Mouse (Mus musculus): ENCODE results near the gene Egf.

DNA sequence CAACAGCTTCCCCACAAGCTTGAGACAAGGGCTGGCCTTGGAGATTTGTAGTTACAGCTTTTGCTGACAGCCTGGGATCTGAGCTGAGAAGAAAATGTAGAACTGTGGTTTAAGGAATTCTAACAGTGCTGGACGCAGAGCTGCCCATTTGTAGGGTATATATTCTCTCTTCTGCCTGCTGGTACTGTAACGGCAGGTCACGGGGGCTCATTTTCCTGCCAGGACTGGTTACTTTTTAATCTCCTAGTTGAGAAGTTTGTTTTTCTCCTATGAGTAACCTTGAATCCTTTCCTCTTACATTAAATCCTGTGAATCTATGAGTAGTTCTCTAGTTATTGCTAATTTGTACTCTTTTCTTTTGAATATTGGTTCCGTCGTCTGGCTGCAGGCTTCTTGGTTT is 38.7 kb upstream of the Egf start:
- TF ChIP-seq POLR2A (IDR thresholded peaks at IDR 0.05; ENCODE audit: borderline replicate concordance, extremely low read depth, low read depth, low read length), result no peak
- no peak for TF ChIP-seq CTCF (IDR thresholded peaks at IDR 0.05; ENCODE audit: insufficient read depth, low read length)
